In the genomic region with DNA sequence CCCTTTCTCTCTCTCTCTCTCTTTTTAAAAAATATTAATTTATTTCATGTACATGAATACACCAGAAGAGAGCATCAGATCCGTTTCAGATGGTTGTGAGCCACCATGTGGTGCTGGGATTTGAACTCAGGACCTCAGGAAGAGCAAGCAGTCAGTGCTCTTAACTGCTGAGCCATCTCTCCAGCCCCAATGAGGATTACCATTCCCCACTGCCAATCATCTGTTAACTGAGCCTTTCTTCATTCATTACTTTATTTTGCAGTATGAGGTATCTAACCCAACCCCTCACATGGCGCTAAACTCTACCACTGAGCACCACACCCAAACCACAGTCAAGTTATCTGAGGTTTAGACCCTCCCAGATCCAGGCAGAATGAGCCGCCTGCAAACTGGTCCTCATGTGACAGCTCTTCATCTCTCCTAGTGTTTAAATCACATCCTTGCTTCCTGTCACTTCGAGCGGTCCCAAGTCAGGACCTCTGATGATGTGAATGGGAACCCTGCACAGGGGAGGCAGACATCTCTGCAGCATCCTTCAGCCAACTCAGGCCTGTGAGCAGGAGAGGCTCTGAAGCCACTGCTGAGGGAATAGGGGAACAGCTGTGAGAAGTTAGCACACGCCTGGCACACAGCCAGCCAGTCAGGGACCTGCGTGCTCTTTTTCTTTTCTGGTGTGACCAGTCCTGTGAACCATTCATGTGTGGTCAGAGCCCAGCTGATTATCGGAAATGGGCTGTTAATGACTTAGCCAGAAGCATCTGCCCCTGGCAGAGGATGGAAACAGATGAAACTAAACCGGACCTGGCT, we compare ENCODE assay signal across 9 mouse cellular contexts. TPM values are rescaled to one million over a fixed set of nuclear protein-coding genes. Genes with fewer than 3 reads are reported as not detected.
A peak's percentile ranks its signal among the peaks of the same experiment; 100 is the strongest.
DNase-seq lines count a peak whose midpoint lies in the region; ATAC-seq and TF ChIP-seq lines count a peak whose summit lies in the region.
"Had no signal": no experiment of that assay in that cellular context is flagged by ENCODE, and none has a peak within 500 bp of the region (broad histone marks: within the 10 kb centered on the region; RNA-seq: fewer than 3 reads in every experiment).

No protein-coding gene starts in this region.

- H3K79me2 ChIP-seq in myocyte (ENCODE audit: control insufficient read depth, insufficient read depth), result no peaks in the 10 kb centered on the region

- H3K27me3 ChIP-seq in lung, embryonic 14.5 days (ENCODE audit: insufficient read depth, low read length), result no peaks in the 10 kb centered on the region
- H3K27me3 ChIP-seq in myocyte (ENCODE audit: control insufficient read depth, insufficient read depth, insufficient read length), result peaks cover 9% of the 10 kb centered on the region
- H3K27me3 ChIP-seq in forebrain, embryonic 12.5 days, result no peaks in the 10 kb centered on the region; the same call in 1 of the 2 replicates
- H3K27me3 ChIP-seq: liver, embryonic 15.5 days had no signal

- no peaks in the 10 kb centered on the region for H3K9me3 ChIP-seq in lung, embryonic 14.5 days (ENCODE audit: low read depth, low read length)
- H3K9me3 ChIP-seq in forebrain, embryonic 12.5 days, result no peaks in the 10 kb centered on the region
- H3K9me3 ChIP-seq: liver, embryonic 15.5 days had no signal

- no peak overlapping the region for H3K4me3 ChIP-seq in lung, embryonic 14.5 days (ENCODE audit: low read depth, low read length)
- no peak overlapping the region for H3K4me3 ChIP-seq in lung, adult 2 months (replicated peaks; ENCODE audit: extremely low read depth, low read depth, low read length)
- H3K4me3 ChIP-seq in myocyte, result no peak overlapping the region
- H3K4me3 ChIP-seq in forebrain, embryonic 12.5 days (replicated peaks), result no peak overlapping the region
- H3K4me3 ChIP-seq: liver, embryonic 15.5 days had no signal

- TF ChIP-seq POLR2A in lung, adult 2 months (IDR thresholded peaks at IDR 0.05; ENCODE audit: borderline replicate concordance, extremely low read depth, low read depth, low read length), result no peak
- TF ChIP-seq POLR2A in myocyte (IDR thresholded peaks at IDR 0.05; ENCODE audit: insufficient read length, low read depth), result no peak

- peak; percentile 11 to 38 for DNase-seq in cerebellum, postnatal 14 days
- DNase-seq in cerebellum, adult 11 months, result no peak
- peak; percentile 90 for DNase-seq in lung, embryonic 14.5 days
- no peak for DNase-seq in lung, adult 2 months
- DNase-seq in forelimb bud, embryonic 11.5 days (ENCODE audit: low read depth, low spot score), result peak; percentile 41
- no peak for DNase-seq in urinary bladder, postnatal 14 days (ENCODE audit: low spot score)

- ATAC-seq in lung, embryonic 14.5 days (ENCODE audit: insufficient read depth), result peak; percentile 74; the same call in 1 of the 2 replicates
- ATAC-seq in forebrain, embryonic 12.5 days (ENCODE audit: low FRiP score), result no peak

- no peak overlapping the region for H3ac ChIP-seq in myocyte (ENCODE audit: control insufficient read depth, insufficient read length)

- no peak for TF ChIP-seq CTCF in lung, embryonic 14.5 days (IDR thresholded peaks at IDR 0.05; ENCODE audit: low read depth)
- TF ChIP-seq CTCF in lung, adult 2 months (IDR thresholded peaks at IDR 0.05; ENCODE audit: insufficient read depth, low read length), result no peak

- no peak overlapping the region for H3K27ac ChIP-seq in lung, embryonic 14.5 days (ENCODE audit: low read depth)
- no peak overlapping the region for H3K27ac ChIP-seq in forebrain, embryonic 12.5 days
- H3K27ac ChIP-seq: liver, embryonic 15.5 days had no signal

- no peak overlapping the region for H3K9ac ChIP-seq in lung, embryonic 14.5 days
- no peak overlapping the region for H3K9ac ChIP-seq in forebrain, embryonic 12.5 days
- H3K9ac ChIP-seq: liver, embryonic 15.5 days had no signal

- H3K36me3 ChIP-seq in lung, embryonic 14.5 days (ENCODE audit: insufficient read depth), result no peaks in the 10 kb centered on the region
- no peaks in the 10 kb centered on the region for H3K36me3 ChIP-seq in myocyte (ENCODE audit: control insufficient read depth, insufficient read depth)
- no peaks in the 10 kb centered on the region for H3K36me3 ChIP-seq in forebrain, embryonic 12.5 days (replicated peaks)
- H3K36me3 ChIP-seq: liver, embryonic 15.5 days had no signal

- no peaks in the 10 kb centered on the region for H3K4me1 ChIP-seq in lung, embryonic 14.5 days (ENCODE audit: insufficient read depth)
- no peaks in the 10 kb centered on the region for H3K4me1 ChIP-seq in lung, adult 2 months (ENCODE audit: control insufficient read depth, insufficient read depth, low read length)
- no peaks in the 10 kb centered on the region; the same call in 1 of the 2 replicates for H3K4me1 ChIP-seq in forebrain, embryonic 12.5 days

- 30% methylated on average over 9 of the region's 9 CpGs for WGBS in lung, embryonic 14.5 days
- WGBS in lung, adult 2 months, result 27% methylated on average over 9 of the region's 9 CpGs
- WGBS in forebrain, embryonic 12.5 days, result 71% methylated on average over 9 of the region's 9 CpGs

- H3K4me2 ChIP-seq in lung, embryonic 14.5 days, result no peak overlapping the region
- peak overlapping the region; percentile 64 for H3K4me2 ChIP-seq in myocyte (ENCODE audit: low read depth)
- H3K4me2 ChIP-seq in forebrain, embryonic 12.5 days, result no peak overlapping the region
- H3K4me2 ChIP-seq: liver, embryonic 15.5 days had no signal

TF ChIP-seq in myocyte, 11 proteins besides CTCF, POLR2A, EP300 and RAD21:
- TF ChIP-seq POLR2AphosphoS2 (IDR thresholded peaks at IDR 0.05; ENCODE audit: insufficient read length, low read depth), result no peak
- TF ChIP-seq MYOG (IDR thresholded peaks at IDR 0.05; ENCODE audit: control insufficient read depth in 1 of 3, insufficient read depth in 1 of 3, insufficient read length in 2 of 3, low read depth in 2 of 3), result peak; percentile 13 to 90 (median 42)
- peak; percentile 35 for TF ChIP-seq TCF12 (IDR thresholded peaks at IDR 0.05; ENCODE audit: insufficient read depth, poor library complexity, severe bottlenecking)
- peak; percentile 31 for TF ChIP-seq TCF3 (IDR thresholded peaks at IDR 0.05; ENCODE audit: insufficient read length, low read depth)
- TF ChIP-seq E2F4 (IDR thresholded peaks at IDR 0.05; ENCODE audit: insufficient read depth), result no peak
- TF ChIP-seq SRF (IDR thresholded peaks at IDR 0.05; ENCODE audit: control insufficient read depth, insufficient read length, low read depth), result no peak
- peak in 2 of 3 experiments; percentile 64 to 72 for TF ChIP-seq MYOD1 (IDR thresholded peaks at IDR 0.05; ENCODE audit: control insufficient read depth in 1 of 3, insufficient read length in 2 of 3, low read depth in 2 of 3)
- no peak for TF ChIP-seq REST (IDR thresholded peaks at IDR 0.05; ENCODE audit: insufficient read depth, insufficient read length)
- no peak for TF ChIP-seq USF1 (IDR thresholded peaks at IDR 0.05; ENCODE audit: low read depth)
- TF ChIP-seq CEBPB (IDR thresholded peaks at IDR 0.05; ENCODE audit: insufficient read depth, poor library complexity, severe bottlenecking), result no peak
- TF ChIP-seq MAX (IDR thresholded peaks at IDR 0.05; ENCODE audit: low read depth), result no peak

RNA-seq across cellular contexts. Expression of gene Zfp683, which starts 12.1 kb away (rescaled TPM):
- polyA plus RNA-seq in lung, embryonic 14.5 days (2014; fragmentation: Nextera tagmentation; extraction: Ambion mirVana), result not detected in 2 replicates
- polyA plus RNA-seq in lung, adult 2 months (2012; rRNA removed), result 0.27 and 0.58 TPM in 2 replicates
- not detected for polyA plus RNA-seq in myocyte (2012; fragmentation: generic; extraction: Trizol)
- polyA plus RNA-seq in forebrain, embryonic 12.5 days (2016; fragmentation: Nextera tagmentation; extraction: Ambion mirVana), result not detected in 2 replicates
- polyA plus RNA-seq: liver, embryonic 15.5 days had no signal

RNA-seq across cellular contexts. Expression of gene Crybg2, which starts 19.1 kb away (rescaled TPM):
- polyA plus RNA-seq in lung, embryonic 14.5 days (2014; fragmentation: Nextera tagmentation; extraction: Ambion mirVana), result 2.9 and 4.0 TPM in 2 replicates
- 7.2 and 14.7 TPM in 2 replicates for polyA plus RNA-seq in lung, adult 2 months (2012; rRNA removed)
- 0.58 TPM for polyA plus RNA-seq in myocyte (2012; fragmentation: generic; extraction: Trizol)
- 0.62 and 0.96 TPM in 2 replicates for polyA plus RNA-seq in forebrain, embryonic 12.5 days (2016; fragmentation: Nextera tagmentation; extraction: Ambion mirVana)

RNA-seq across cellular contexts. Expression of gene Lin28a, which starts 22.9 kb away (rescaled TPM):
- polyA plus RNA-seq in lung, embryonic 14.5 days (2014; fragmentation: Nextera tagmentation; extraction: Ambion mirVana), result not detected in 2 replicates
- 0.06 TPM in 1 of 2 replicates, not detected in the other for polyA plus RNA-seq in lung, adult 2 months (2012; rRNA removed)
- polyA plus RNA-seq in myocyte (2012; fragmentation: generic; extraction: Trizol), result 0.16 TPM
- 0.92 and 1.5 TPM in 2 replicates for polyA plus RNA-seq in forebrain, embryonic 12.5 days (2016; fragmentation: Nextera tagmentation; extraction: Ambion mirVana)

RNA-seq across cellular contexts. Expression of gene Dhdds, which starts 40.8 kb away (rescaled TPM):
- polyA plus RNA-seq in lung, embryonic 14.5 days (2014; fragmentation: Nextera tagmentation; extraction: Ambion mirVana), result 43.7 and 45.6 TPM in 2 replicates
- polyA plus RNA-seq in lung, adult 2 months (2012; rRNA removed), result 21.6 and 28.4 TPM in 2 replicates
- polyA plus RNA-seq in myocyte (2012; fragmentation: generic; extraction: Trizol), result 30.5 TPM
- polyA plus RNA-seq in forebrain, embryonic 12.5 days (2016; fragmentation: Nextera tagmentation; extraction: Ambion mirVana), result 45.5 and 48.6 TPM in 2 replicates

RNA-seq across cellular contexts. Expression of gene Cd52, which starts 53.4 kb away (rescaled TPM):
- polyA plus RNA-seq in lung, embryonic 14.5 days (2014; fragmentation: Nextera tagmentation; extraction: Ambion mirVana), result 13.1 and 14.2 TPM in 2 replicates
- polyA plus RNA-seq in lung, adult 2 months (2012; rRNA removed), result 52.8 and 76.5 TPM in 2 replicates
- not detected for polyA plus RNA-seq in myocyte (2012; fragmentation: generic; extraction: Trizol)
- polyA plus RNA-seq in forebrain, embryonic 12.5 days (2016; fragmentation: Nextera tagmentation; extraction: Ambion mirVana), result 3.8 and 3.9 TPM in 2 replicates

Comparison
In these comparisons a context has a peak if more than half of its experiments do, and no peak if none do; other contexts are left out.
1. DNase-seq: peak in cerebellum, postnatal 14 days (2 of 2), lung, embryonic 14.5 days (single experiment) and forelimb bud, embryonic 11.5 days (single experiment); none in cerebellum, adult 11 months (single experiment), lung, adult 2 months (single experiment) and urinary bladder, postnatal 14 days (single experiment).